Mouse (Mus musculus) gastrocnemius, adult 2 months (tissue): ENCODE results near the gene Ccnd3. TPM values are rescaled to one million over a fixed set of nuclear protein-coding genes. Genes with fewer than 3 reads are reported as not detected.

Experiments used
- DNase-seq: peaks from one replicate; pipeline ENCODE4 v3.0.0; 2022
- H3K27ac ChIP-seq: fragments of 200-600 bp; 2 replicates; pipeline ENCODE4 v1.8.1; 2022; ENCODE audit warnings: mild to moderate bottlenecking
- H3K4me3 ChIP-seq: fragments of 200-600 bp; 2 replicates; pipeline ENCODE4 v1.8.1; 2022; ENCODE audit warnings: mild to moderate bottlenecking, moderate library complexity
- CTCF ChIP-seq: fragments of 200-600 bp; IDR thresholded peaks from 2 replicates; pipeline ENCODE4 v1.8.1; 2022; ENCODE audit warnings: antibody characterized with exemption, mild to moderate bottlenecking, moderate library complexity
- intact Hi-C: fragments of 180-260 bp; cut with DNase I; formaldehyde crosslinking; loops from one replicate; pipeline ENCODE4 v1.15.1; 2025
- total RNA-seq, 2 experiments: library from RNA; stranded (reverse); gene quantifications; 2 replicates each; pipeline ENCODE4 v1.2.3; 2021

The Ccnd3 gene
- total RNA-seq, 2 experiments from 2014 or later, result 18.7 to 25.8 TPM

- H3K27ac ChIP-seq, result peak overlapping the region; percentile 91
- H3K4me3 ChIP-seq, result peak overlapping the region; percentile 67
- TF ChIP-seq CTCF, result no peak
- intact Hi-C loops, result loop anchor here (5.0 kb wide), 1 partner anchor 184 kb away; the partner anchor contains the start of genes Gm21981 and Prickle4
- DNase-seq, result peak; percentile 93
These were observed 3.3 kb downstream of the Ccnd3 start for GRCm38 (mm10) chr17:47508012-47508608.

- TF ChIP-seq CTCF, result no peak
- peak overlapping the region; percentile 91 for H3K27ac ChIP-seq
- peak overlapping the region; percentile 67 for H3K4me3 ChIP-seq
- no peak for DNase-seq
- intact Hi-C loops, result loop anchor here (5.0 kb wide), 1 partner anchor 183 kb away; the partner anchor contains the start of genes Gm21981 and Prickle4
These were observed 4.3 kb downstream of the Ccnd3 start for GRCm38 (mm10) chr17:47509031-47509705.

- intact Hi-C loops, result loop anchor here (1.0 to 5.0 kb wide), 2 partner anchors 82 to 101 kb away; partner anchors contain the start of genes Bysl, Gm20517 and Med20
These were observed 6.5 kb downstream of the Ccnd3 start for GRCm38 (mm10) chr17:47511111-47512020.

GRCm38 (mm10) chr17:47512956-47513775 is 8.3 kb downstream of the Ccnd3 start:
- Histone ChIP-seq H3K4me3 (no peak overlapping the region), H3K27ac (peak overlapping the region; percentile 76)
- no peak for TF ChIP-seq CTCF
- intact Hi-C loops, result loop anchor here (5.0 kb wide), 1 partner anchor 99 kb away; the partner anchor contains the start of genes Bysl, Gm20517 and Med20
- DNase-seq, result peak; percentile 48

More at GRCm38 (mm10) chr17:47511111-47512020, 6.5 kb downstream of the Ccnd3 start:
- peak; percentile 98 for TF ChIP-seq CTCF
- peak overlapping the region; percentile 93 for H3K27ac ChIP-seq
- peak overlapping the region; percentile 74 for H3K4me3 ChIP-seq
- DNase-seq, result peak; percentile 97

GRCm38 (mm10) chr17:47515180-47515844 is 10.5 kb downstream of the Ccnd3 start:
- intact Hi-C loops, result no loop called here
- Histone ChIP-seq H3K4me3 (no peak overlapping the region), H3K27ac (no peak overlapping the region)
- no peak for DNase-seq
- no peak for TF ChIP-seq CTCF

- Histone ChIP-seq H3K27ac (no peak overlapping the region), H3K4me3 (no peak overlapping the region)
- no peak for DNase-seq
- intact Hi-C loops, result no loop called here
- peak; percentile 22 for TF ChIP-seq CTCF
These were observed 11.4 kb downstream of the Ccnd3 start for GRCm38 (mm10) chr17:47516232-47516631.

- H3K27ac ChIP-seq, result peak overlapping the region; percentile 76
- TF ChIP-seq CTCF, result no peak
- H3K4me3 ChIP-seq, result no peak overlapping the region
- DNase-seq, result peak; percentile 60
- intact Hi-C loops, result no loop called here
These were observed 13.4 kb downstream of the Ccnd3 start for GRCm38 (mm10) chr17:47518205-47518604.

GRCm38 (mm10) chr17:47521551-47522258 is 16.9 kb downstream of the Ccnd3 start:
- DNase-seq, result peak; percentile 46
- intact Hi-C loops, result no loop called here
- peak overlapping the region; percentile 54 for H3K4me3 ChIP-seq
- TF ChIP-seq CTCF, result no peak
- peak overlapping the region; percentile 75 for H3K27ac ChIP-seq

GRCm38 (mm10) chr17:47522536-47522935 is 17.7 kb downstream of the Ccnd3 start:
- TF ChIP-seq CTCF, result no peak
- intact Hi-C loops, result no loop called here
- no peak for DNase-seq
- Histone ChIP-seq H3K4me3 (peak overlapping the region; percentile 50), H3K27ac (peak overlapping the region; percentile 75)

GRCm38 (mm10) chr17:47523211-47523682 is 18.4 kb downstream of the Ccnd3 start:
- peak overlapping the region; percentile 50 for H3K4me3 ChIP-seq
- DNase-seq, result no peak
- intact Hi-C loops, result no loop called here
- H3K27ac ChIP-seq, result peak overlapping the region; percentile 75
- TF ChIP-seq CTCF, result no peak
